Mouse (Mus musculus): ENCODE results near the gene Slc45a1.

DNA sequence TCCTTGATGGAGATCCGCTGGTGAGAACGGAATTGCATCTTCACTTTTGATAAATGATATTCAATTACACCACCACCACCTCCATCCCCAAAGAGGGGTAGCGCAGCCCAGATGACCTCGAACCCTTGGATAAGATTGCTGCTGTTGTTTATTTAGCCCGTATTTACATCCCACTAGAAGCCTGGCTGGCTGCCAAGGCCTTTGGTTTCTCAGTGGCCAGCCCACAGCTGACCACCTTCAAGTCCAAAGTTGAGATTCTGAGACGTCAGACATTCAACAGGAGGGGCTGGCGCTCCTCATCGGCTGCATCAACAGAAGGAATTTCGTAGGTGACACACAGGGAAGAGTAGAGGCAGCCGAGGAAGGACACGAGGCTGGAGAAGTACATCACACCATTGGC, 22.7 kb downstream of the Slc45a1 start:
- TF ChIP-seq GATA1 (IDR thresholded peaks at IDR 0.05; ENCODE audit: borderline replicate concordance, low read length) (no peak), FLI1 (IDR thresholded peaks at IDR 0.05; ENCODE audit: low read length) (no peak)

All from megakaryocyte, embryonic 14.5 days (primary cell).